Mouse (Mus musculus): ENCODE measurements around the gene Zrsr2. TPM values are rescaled to one million over a fixed set of nuclear protein-coding genes. Genes with fewer than 3 reads are reported as not detected.

Zrsr2 gene
- total RNA-seq, 2 experiments from 2014 or later: 51.1 to 67.9 TPM

- DNase-seq (ENCODE audit: low spot score in 2 of 2): no peak
Measured at GRCm38 (mm10) chrX:163897354-163897753, 61.1 kb downstream of the Zrsr2 start.

DNA sequence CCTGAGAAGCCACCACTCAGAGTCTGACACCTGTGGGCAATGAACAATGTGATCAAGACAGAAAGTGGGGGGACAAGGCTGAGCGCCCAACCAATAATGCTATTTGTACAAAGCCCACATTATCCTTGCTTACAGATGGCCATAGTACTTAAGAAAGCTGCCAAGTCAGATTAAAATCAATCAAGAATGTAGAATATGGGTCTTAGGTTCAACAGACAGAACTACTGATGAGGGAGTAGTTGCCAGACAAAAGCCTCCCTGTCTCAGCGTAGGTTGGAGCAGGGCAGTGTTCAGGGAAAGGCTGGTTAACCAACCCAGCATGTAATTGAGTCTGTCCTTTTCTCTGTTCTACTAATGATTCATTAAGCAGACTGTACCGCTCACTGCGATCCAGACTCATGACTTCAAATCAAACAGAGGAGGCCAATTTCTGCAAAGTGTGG lies 72.9 kb downstream of the Zrsr2 start:
- DNase-seq (ENCODE audit: low spot score in 2 of 2): no peak

Other genes starting within 250 kb of the Zrsr2 start
- 1 to 10 TPM; 1.6 to 2.0 TPM for gene Rnf138rt1, start 197.3 kb downstream of the Zrsr2 start, total RNA-seq (2021)
- gene Ap1s2, start 49.6 kb downstream of the Zrsr2 start, total RNA-seq (2021): 10 to 100 TPM; 39.7 to 48.1 TPM
- gene Car5b, start 69.3 kb upstream of the Zrsr2 start, total RNA-seq (2021): 1 to 10 TPM; 2.9 to 3.6 TPM
- 10 to 100 TPM; 12.7 to 13.6 TPM for gene Siah1b, start 117.8 kb upstream of the Zrsr2 start, total RNA-seq (2021)
- gene Cltrn, start 130.2 kb upstream of the Zrsr2 start, total RNA-seq (2021): not detected
- 1 to 10 TPM in 1 of 2 experiments, under 1 TPM in 1; 0.87 to 1.1 TPM for gene Ace2, start 180.7 kb upstream of the Zrsr2 start, total RNA-seq (2021)

Measured in layer of hippocampus, postnatal 10 days (tissue).